Mouse (Mus musculus) liver, embryonic 14.5 days (tissue): ENCODE results near the gene Stk38.

Experiments
- CTCF ChIP-seq: IDR thresholded peaks from 2 replicates; pipeline ENCODE4 v1.5.1; 2016; ENCODE audit warnings: antibody characterized with exemption, low read depth, control low read depth
- EP300 ChIP-seq: IDR thresholded peaks from 2 replicates; pipeline ENCODE4 v1.6.1; 2016; ENCODE audit warnings: antibody characterized with exemption, low read depth

DNA sequence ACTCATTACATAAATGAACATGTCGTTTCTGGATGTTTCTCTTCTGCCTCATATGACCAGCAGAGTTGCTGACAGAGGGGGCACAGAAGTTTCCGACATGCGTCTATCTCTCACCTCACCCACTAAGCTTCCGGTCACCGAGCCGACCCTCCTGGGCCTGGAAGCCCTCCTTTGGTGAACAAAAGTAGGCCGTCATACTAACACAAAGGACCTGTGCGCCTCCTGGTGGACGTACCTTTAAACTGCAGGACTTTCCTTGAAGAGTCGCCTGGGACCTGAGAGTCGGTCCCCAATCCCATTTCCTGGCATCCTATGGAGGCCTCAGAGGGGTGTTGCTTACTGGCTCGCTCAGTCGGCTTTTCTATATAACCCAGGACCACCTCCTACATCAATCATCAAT is 81.4 kb downstream of the Stk38 start:
- TF ChIP-seq CTCF = peak; percentile 95
- no peak for TF ChIP-seq EP300
